Mouse (Mus musculus): Measurements from ENCODE around the gene S100a7a.

Gene S100a7a

GRCm38 (mm10) chr3:90653717-90654116 lies at the start of gene S100a7a:
Gene S100a7a, plus strand, starts transcription at chr3:90654017.
- no peak for DNase-seq

GRCm38 (mm10) chr3:90604416-90604815 lies 49.4 kb upstream of the S100a7a start:
- peak; percentile 58 to 72 for DNase-seq

DNA sequence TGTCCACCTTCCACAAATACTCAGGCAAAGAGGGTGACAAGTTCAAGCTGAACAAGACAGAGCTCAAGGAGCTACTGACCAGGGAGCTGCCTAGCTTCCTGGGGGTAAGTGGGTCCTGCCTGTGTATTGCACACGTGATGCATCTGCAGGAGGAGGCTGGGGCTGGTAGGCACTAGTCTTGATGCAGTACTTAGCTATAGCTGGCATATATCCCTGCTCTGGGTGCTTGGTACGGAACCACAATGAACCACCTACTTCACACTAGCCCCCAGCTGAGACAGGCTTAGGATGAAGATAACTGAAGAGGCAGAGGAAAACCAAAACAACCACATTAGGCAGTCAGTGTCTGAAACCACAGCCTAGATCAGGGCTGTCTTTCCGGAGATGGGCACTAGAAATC lies 48.8 kb upstream of the S100a7a start:
- no peak for DNase-seq

GRCm38 (mm10) chr3:90605736-90606135 lies 48.1 kb upstream of the S100a7a start:
- DNase-seq: no peak

DNA sequence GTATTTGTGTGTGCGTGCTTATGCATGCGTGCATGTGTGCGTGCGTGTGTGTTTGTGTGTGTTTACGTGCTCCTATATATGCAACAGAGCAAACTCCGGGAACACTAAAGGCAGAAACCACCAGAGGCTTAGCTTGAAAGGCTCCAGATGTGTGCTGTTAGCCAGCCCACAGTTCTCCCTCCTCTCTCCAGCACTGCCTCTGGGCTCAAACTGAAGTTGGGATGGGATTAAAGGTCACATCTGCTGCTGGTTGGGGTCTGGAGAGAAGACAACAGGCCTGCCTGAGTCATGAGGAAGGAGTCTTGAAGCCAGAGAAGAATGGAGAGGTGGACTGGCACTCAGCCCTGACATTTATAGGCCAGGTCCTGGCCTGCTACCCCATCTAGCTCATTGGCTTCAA lies 47.6 kb upstream of the S100a7a start:
- DNase-seq: no peak

DNA sequence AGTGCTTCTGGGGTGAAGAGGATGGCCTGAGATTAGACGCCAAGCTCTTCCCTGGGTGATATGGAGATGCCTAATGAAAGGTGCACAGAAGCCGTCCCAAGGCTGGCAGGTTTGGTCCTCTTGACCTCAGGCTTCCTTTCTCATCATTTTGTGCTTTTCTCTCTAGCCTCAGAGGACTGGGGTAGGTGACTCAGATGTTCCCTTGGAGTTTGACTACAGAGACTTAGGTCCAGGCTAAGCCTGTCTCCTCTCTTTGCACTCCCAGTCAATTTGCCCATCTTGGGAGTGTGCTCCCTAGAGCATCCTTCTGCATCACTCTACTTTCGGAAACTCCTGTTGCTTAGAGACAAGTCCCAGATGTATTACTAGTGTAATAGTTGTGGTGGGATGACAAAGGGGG lies 46.5 kb upstream of the S100a7a start:
- no peak for DNase-seq

DNA sequence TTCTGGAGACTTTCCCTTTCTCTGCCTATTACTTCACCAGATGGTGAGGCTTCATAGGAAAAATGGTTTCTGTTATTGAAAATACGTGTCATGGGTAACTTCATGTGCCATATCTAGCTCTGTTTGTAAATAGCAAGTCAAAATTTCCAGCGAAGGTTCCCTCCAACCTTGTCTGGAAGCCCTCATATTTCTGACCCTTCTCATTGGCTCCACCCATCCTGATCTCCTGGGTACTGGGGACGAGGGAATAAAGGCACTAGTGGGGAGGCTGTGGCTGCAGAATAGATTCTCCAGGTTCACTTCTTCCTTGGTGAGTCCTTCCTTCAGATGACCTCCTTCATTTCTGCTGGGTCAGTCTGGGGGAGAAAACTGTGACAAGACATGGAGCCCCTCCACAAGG lies 45.6 kb upstream of the S100a7a start, which contains the start of gene S100a5:
Gene S100a5, plus strand, starts transcription at position 301 of the 400 bp plus-strand sequence.
- no peak for DNase-seq

DNA sequence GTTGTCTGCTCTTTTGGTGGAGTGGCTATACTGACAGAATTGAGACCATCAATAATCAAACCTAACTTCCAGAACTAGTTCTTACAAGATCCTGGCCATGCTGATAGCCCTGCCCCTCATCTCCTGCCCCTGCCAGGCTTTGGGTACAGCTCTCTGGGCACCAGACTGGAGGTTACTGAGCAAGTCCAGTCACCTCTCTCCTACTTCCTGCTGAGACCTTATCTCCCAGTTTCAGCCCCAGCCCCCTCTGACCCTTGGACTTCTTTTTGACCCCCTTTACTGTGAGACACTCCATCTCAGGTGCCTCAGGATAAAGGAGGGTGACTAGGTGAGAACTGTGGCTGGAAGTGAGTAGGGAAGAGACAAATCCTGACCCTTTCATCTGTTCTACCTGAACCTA lies 44.7 kb upstream of the S100a7a start:
- DNase-seq: no peak

GRCm38 (mm10) chr3:90611494-90611893 lies 42.3 kb upstream of the S100a7a start:
- no peak for DNase-seq

GRCm38 (mm10) chr3:90612061-90612460 lies 41.8 kb upstream of the S100a7a start:
- DNase-seq: no peak

GRCm38 (mm10) chr3:90612728-90613291 lies 41.0 kb upstream of the S100a7a start, which contains the start of gene S100a6:
Gene S100a6, plus strand, starts transcription at chr3:90612882.
- DNase-seq: peak; percentile 61 to 77

- DNase-seq: no peak
These were observed 40.2 kb upstream of the S100a7a start for GRCm38 (mm10) chr3:90613461-90614147.

DNA sequence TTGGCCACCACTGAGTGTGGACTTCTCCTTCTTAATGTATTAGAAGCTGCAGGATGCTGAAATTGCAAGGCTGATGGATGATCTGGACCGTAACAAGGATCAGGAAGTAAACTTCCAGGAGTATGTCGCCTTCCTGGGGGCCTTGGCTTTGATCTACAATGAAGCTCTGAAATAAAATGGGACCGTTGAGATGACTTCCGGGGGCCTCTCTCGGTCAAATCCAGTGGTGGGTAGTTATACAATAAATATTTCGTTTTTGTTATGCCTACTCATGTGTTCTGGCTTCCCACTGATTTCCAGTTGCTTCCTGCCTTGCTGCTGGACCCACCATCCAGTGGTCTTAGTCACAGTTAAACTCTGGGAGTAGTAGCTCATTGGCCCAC lies 39.7 kb upstream of the S100a7a start:
- no peak for DNase-seq

GRCm38 (mm10) chr3:90614611-90615251 lies 39.1 kb upstream of the S100a7a start:
- no peak for DNase-seq

DNA sequence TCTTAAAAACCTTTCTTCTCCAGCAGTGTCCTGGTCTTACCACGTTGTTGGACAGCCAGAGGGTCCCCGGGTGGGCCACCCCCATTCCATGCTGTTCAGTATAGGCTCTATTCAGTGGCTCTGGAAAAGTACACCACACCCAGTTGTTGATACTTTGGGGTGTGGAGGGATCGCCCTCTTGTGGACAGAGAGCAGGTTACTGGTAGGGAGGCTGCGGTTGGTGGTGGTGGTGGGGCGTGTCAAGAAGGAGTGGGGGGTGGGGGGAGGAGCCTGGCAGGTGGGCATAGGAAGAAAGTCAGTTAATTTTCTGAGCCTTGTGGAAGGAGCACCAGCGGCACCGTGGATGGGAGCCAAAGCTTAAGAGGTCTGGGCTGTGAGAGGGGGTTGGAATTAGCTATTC lies 38.4 kb upstream of the S100a7a start:
- DNase-seq: peak; percentile 73 to 83

DNA sequence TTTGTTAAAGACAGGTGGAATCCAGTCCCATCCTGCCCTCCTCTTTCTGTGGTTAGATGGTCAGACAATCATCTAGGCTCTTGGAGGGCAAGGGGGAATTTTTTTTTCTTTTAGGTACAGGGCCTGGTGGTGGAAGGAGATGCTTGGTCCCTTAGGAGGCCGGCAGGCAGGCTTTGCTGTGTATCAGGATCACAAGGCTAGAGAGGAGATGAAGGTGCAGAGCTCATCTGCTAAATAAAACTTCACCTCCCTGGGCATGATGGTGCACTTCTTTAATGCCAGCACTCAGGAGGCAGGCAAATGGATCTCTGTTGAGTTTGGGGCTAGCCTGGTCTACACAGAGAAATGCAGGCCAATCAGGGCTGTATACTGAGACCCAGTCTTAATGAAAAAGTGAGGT lies 37.9 kb upstream of the S100a7a start:
- no peak for DNase-seq

DNA sequence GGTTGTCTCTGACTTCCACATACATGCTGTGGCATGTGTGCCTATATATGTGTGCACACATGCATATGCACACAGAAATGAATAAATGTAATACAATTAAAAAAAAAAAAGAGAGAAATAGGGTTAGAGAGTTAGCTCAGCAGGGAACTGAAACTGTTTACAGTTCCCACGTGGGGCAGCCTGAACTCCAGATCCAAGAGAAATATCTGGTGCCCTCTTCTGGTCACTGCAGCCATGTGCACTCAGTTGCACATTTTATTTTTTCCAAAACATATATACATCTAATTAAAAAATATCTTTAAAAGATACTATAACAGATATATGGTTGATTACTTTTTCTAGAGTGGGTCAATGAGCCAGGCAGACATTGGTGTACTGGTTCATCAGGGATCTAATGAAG lies 36.2 kb upstream of the S100a7a start:
- DNase-seq: no peak

- no peak for DNase-seq
These were observed 32.3 kb upstream of the S100a7a start for GRCm38 (mm10) chr3:90621552-90621951.

GRCm38 (mm10) chr3:90623435-90624071 lies 30.3 kb upstream of the S100a7a start:
- peak; percentile 35 to 65 for DNase-seq

DNA sequence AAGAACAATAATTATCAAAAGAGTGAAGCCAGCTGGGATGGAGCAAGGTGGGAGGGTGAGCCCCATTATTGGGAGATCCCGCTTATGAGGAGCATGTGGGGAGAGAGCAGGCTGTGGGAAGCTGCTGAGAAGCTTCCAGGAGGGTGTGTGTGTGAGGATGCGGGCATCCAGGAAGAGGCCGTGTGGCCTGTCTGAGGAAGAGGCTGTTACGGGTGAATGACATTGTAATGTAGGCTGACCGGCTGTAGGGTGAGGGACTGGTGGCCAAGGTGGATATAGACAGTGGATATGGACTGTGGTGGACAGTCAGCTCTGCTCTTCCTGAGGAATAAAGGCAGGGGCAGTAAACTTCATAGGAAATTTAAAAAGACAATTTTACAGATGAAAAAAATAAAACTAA lies 28.3 kb upstream of the S100a7a start:
- no peak for DNase-seq

- DNase-seq: no peak
These were observed 27.4 kb upstream of the S100a7a start for GRCm38 (mm10) chr3:90626266-90627021.

GRCm38 (mm10) chr3:90627366-90627765 lies 26.5 kb upstream of the S100a7a start:
- DNase-seq: no peak

- peak in 1 of 2 experiments; percentile 25 for DNase-seq
These were observed 26.0 kb upstream of the S100a7a start for GRCm38 (mm10) chr3:90627807-90628206.
